Mouse (Mus musculus) kidney, embryonic 15.5 days (tissue): Measurements from ENCODE around the gene Uchl5. TPM values are rescaled to one million over a fixed set of nuclear protein-coding genes. Genes with fewer than 3 reads are reported as not detected.

Experiments used
- ATAC-seq: fragments of 200-750 bp; cut with Nextera tagmentation; replicated peaks from 2 replicates; pipeline ENCODE4 v1.8.0; 2017; ENCODE audit warnings: moderate TSS enrichment; ENCODE audit not compliant: low FRiP score
- H3K27ac ChIP-seq: fragments of 300-500 bp; sonication (generic); 2 replicates; pipeline ENCODE4 v1.5.1; 2015; ENCODE audit warnings: mild to moderate bottlenecking, inconsistent platforms
- H3K27me3 ChIP-seq: fragments of 300-500 bp; sonication (generic); 2 replicates; pipeline ENCODE4 v1.6.1; 2015; ENCODE audit warnings: inconsistent platforms
- H3K36me3 ChIP-seq: fragments of 300-500 bp; sonication (generic); 2 replicates; pipeline ENCODE4 v1.6.1; 2015; ENCODE audit warnings: inconsistent platforms
- H3K4me1 ChIP-seq: fragments of 300-500 bp; sonication (generic); 2 replicates; pipeline ENCODE4 v1.6.1; 2015; ENCODE audit warnings: inconsistent platforms
- H3K4me2 ChIP-seq: fragments of 300-500 bp; sonication (generic); 2 replicates; pipeline ENCODE4 v1.6.1; 2015; ENCODE audit warnings: moderate library complexity, mild to moderate bottlenecking, inconsistent platforms
- H3K4me3 ChIP-seq: fragments of 300-500 bp; sonication (generic); replicated peaks from 2 replicates; pipeline ENCODE4 v1.5.1; 2015; ENCODE audit warnings: mild to moderate bottlenecking, inconsistent platforms
- H3K9ac ChIP-seq: fragments of 300-500 bp; sonication (generic); 2 replicates; pipeline ENCODE4 v1.6.1; 2015; ENCODE audit warnings: mild to moderate bottlenecking, inconsistent platforms
- H3K9me3 ChIP-seq: fragments of 300-500 bp; sonication (generic); replicated peaks from 2 replicates; pipeline ENCODE4 v1.6.1; 2016; ENCODE audit warnings: inconsistent platforms
- WGBS: fragments of 180-500 bp; shearing (Covaris S2); methylation state at CpG from one replicate; pipeline ENCODE4 v1.1.7; 2015; ENCODE audit warnings: mixed read lengths; 5-methylcytosine and 5-hydroxymethylcytosine counted together
- polyA plus RNA-seq: library from polyadenylated mRNA; unstranded; fragments of >200 nt; fragmentation: Nextera tagmentation; extraction: Ambion mirVana; gene quantifications from 2 replicates; pipeline ENCODE4 v1.2.1, GENCODE M21; 2015

Gene Uchl5
- polyA plus RNA-seq: 95.2 and 101 TPM in 2 replicates

DNA sequence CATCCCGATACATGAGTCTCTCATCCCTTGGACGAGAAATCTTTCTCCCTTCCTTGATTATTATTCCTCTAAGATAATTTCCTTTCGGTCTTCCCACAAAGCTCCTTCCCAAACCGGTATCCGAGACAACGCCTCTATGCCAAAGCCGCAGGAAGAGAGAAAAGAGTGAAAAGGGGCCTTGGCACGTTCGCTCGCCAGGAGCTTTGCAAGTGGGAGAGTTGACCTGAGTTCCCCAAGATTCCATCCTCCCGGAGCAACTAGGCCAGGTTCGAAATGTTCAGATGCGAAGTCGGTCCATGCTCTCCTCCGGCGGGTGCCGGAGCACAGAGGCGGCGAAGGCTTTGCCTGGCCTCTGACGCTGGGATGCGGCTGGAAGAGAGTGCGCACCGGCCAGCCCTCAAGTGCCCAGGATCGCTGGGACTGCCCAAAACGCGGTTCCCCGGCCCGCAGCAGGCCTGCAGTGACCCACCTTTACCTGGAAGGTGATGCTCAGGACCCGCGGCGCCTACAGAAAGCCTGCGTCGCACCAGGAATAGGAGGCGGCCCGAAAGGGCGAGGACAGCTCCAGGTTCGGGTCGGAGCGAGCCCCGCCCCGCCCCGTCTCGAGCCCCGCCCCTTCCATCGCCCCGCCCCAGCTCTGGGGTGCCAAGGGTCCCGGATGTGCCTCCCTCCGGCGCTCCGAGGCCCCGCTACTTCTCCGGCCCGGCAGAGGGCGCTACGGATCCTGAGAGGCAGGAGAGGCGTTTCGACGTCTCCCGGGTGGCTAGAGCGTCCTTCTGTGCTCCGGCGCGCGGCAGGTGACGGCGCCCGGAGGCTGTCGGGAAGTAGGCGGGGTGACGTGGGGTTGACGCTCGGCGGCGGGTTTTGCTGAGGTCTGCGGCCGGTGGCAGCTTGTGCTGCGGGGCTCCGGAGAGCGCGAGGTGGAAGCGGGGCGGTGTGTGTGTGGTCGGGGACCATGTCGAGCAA, at the start of gene Uchl5, which contains the start of gene Trove2:
Uchl5 (plus strand) TSS at position 827 of the 966 bp plus-strand sequence.
Trove2 (minus strand) TSS at position 623 of the 966 bp plus-strand sequence.
- peak within 1 kb of the TSS; percentile 83 for H3K27ac ChIP-seq
- no peaks in the 10 kb centered on the region for H3K27me3 ChIP-seq
- H3K4me1 ChIP-seq: peaks cover 8% of the 10 kb centered on the region
- under 1% methylated on average over 81 of the region's 84 CpGs for WGBS
- peak within 1 kb of the TSS; percentile 80 for H3K4me2 ChIP-seq
- H3K9ac ChIP-seq: peak within 1 kb of the TSS; percentile 84
- peaks cover 7% of the 10 kb centered on the region; the same call in 1 of the 2 replicates for H3K36me3 ChIP-seq
- peak within 1 kb of the TSS; percentile 90 for H3K4me3 ChIP-seq
- no peaks in the 10 kb centered on the region for H3K9me3 ChIP-seq
- peak; percentile 97 for ATAC-seq

DNA sequence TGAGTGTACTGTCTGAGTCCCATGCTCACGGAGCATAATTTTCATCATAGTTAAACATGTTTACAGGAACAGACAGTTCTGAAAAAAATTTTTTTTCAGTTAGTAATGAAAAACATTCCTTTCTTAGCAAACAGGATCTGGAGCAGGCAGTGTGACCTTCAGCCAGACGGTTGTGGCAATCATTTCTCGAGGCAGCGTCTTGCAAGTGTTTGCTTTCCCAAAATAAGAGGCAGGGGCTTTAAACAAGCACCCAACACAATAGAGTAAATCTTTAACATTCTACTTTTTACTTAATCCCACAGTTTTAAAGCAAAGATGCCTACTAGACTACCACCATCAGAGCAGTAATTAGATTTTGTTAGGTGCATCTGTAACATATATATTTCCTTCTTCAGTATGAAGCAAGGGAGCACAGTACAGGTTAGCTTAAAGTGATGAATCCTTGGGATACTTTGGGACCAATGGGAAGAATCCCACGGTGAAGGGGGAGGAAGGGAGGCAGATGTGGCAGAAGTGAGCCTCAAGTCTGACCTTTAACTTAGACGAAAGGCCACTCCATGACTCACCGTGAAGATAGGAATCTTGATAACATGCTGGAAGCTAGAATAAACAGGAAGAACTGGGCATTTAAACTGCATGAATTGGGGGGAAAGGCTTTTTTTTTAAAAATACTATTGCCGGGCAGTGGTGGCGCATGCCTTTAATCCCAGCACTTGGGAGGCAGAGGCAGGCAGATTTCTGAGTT, 49.2 kb upstream of the Uchl5 start:
- Histone ChIP-seq H3K4me2 (no peak overlapping the region), H3K4me1 (no peaks in the 10 kb centered on the region), H3K27me3 (no peaks in the 10 kb centered on the region), H3K9me3 (no peaks in the 10 kb centered on the region), H3K4me3 (no peak overlapping the region), H3K9ac (no peak overlapping the region), H3K27ac (no peak overlapping the region), H3K36me3 (no peaks in the 10 kb centered on the region)
- ATAC-seq: no peak
- WGBS: 59% methylated on average over 9 of the region's 9 CpGs

GRCm38 (mm10) chr1:143730899-143731298, 46.2 kb upstream of the Uchl5 start:
- 79% methylated on average over 2 of the region's 2 CpGs for WGBS
- no peak overlapping the region for H3K4me2 ChIP-seq
- H3K4me1 ChIP-seq: no peaks in the 10 kb centered on the region
- no peaks in the 10 kb centered on the region for H3K9me3 ChIP-seq
- H3K36me3 ChIP-seq: no peaks in the 10 kb centered on the region
- H3K27ac ChIP-seq: no peak overlapping the region
- H3K27me3 ChIP-seq: no peaks in the 10 kb centered on the region
- H3K4me3 ChIP-seq: no peak overlapping the region
- no peak for ATAC-seq
- H3K9ac ChIP-seq: no peak overlapping the region

DNA sequence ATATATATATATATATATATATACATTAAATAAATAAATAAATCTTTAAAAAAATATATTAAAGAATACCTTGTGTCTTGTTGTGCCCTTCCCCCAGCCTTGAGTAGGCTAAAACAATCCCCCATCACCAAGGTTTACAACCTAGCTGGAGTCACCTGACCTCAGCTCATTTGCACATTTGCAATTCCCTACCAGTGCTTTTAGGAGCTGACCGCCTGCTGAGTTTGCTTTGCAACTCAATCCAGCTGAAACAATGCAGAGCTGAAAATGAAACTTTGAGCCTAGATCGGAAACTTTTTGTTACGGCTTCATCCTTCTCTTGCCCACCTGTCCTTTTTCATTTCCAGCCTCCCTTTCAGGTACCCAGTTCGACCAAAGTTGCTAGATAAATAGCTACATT, 45.4 kb upstream of the Uchl5 start:
- no peaks in the 10 kb centered on the region for H3K27me3 ChIP-seq
- H3K4me1 ChIP-seq: no peaks in the 10 kb centered on the region
- H3K4me2 ChIP-seq: no peak overlapping the region
- H3K36me3 ChIP-seq: no peaks in the 10 kb centered on the region
- no peak overlapping the region for H3K9ac ChIP-seq
- 43% methylated on average over 4 of the region's 4 CpGs for WGBS
- H3K4me3 ChIP-seq: no peak overlapping the region
- ATAC-seq: no peak
- H3K9me3 ChIP-seq: no peaks in the 10 kb centered on the region
- no peak overlapping the region for H3K27ac ChIP-seq

DNA sequence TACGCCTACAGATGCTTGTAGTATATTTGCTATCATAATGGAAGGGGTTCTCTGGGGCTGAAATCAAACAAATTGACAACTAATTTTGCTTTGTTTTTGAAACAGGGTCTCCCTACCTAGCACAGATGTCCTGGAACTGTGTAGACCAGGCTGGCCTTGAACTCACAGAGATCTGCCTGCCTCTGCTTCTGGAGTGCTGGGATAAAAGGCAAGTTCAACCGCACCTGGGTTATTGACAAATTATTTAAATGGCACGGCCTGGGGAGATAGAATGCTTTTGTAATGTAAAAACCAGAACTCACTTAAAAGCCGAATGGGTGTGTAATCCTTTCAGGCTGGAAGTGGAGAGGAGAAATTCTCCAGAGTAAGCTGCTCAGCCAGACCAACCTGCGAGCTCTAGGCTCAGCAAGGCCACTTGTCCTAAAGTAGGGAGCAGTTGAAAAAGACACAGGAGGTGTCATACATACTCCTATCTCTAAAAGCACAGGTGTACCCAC, 43.1 kb upstream of the Uchl5 start:
- no peak overlapping the region for H3K4me2 ChIP-seq
- no peaks in the 10 kb centered on the region; the same call in 1 of the 2 replicates for H3K4me1 ChIP-seq
- no peaks in the 10 kb centered on the region for H3K27me3 ChIP-seq
- ATAC-seq: no peak
- no peak overlapping the region for H3K4me3 ChIP-seq
- H3K36me3 ChIP-seq: no peaks in the 10 kb centered on the region
- H3K27ac ChIP-seq: no peak overlapping the region
- 81% methylated on average over 5 of the region's 5 CpGs for WGBS
- no peaks in the 10 kb centered on the region for H3K9me3 ChIP-seq
- no peak overlapping the region for H3K9ac ChIP-seq

DNA sequence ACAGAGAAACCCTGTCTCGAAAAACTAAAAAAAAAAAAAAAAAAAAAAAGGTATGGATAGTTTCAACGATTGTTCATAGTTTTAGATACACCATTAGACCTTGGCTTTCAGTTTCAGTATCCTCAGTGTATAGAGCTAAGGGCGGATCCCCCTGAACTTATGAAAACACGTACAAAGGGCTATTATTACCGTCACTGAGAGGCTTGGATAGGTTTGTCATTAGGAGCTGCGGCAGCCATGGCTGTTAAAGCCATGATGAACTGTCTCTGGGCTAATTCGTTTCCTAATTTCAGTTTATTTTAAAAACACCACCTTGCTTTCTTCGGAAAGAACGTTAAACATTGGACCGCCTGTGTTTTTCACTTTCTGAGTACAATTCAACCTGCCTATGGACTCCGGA, 38.3 kb upstream of the Uchl5 start:
- Histone ChIP-seq H3K9ac (peak overlapping the region; percentile 88; the same call in 1 of the 2 replicates), H3K27me3 (no peaks in the 10 kb centered on the region), H3K27ac (no peak overlapping the region), H3K4me1 (peaks cover 4% of the 10 kb centered on the region; the same call in 1 of the 2 replicates), H3K4me2 (peak overlapping the region; percentile 80), H3K36me3 (peaks cover 21% of the 10 kb centered on the region), H3K4me3 (peak overlapping the region; percentile 79), H3K9me3 (no peaks in the 10 kb centered on the region)
- peak; percentile 41; the same call in 1 of the 2 replicates for ATAC-seq
- WGBS: 20% methylated on average over 11 of the region's 11 CpGs

GRCm38 (mm10) chr1:143739361-143740350, 37.4 kb upstream of the Uchl5 start:
- WGBS: under 1% methylated on average over 65 of the region's 71 CpGs
- peaks cover 4% of the 10 kb centered on the region; the same call in 1 of the 2 replicates for H3K4me1 ChIP-seq

DNA sequence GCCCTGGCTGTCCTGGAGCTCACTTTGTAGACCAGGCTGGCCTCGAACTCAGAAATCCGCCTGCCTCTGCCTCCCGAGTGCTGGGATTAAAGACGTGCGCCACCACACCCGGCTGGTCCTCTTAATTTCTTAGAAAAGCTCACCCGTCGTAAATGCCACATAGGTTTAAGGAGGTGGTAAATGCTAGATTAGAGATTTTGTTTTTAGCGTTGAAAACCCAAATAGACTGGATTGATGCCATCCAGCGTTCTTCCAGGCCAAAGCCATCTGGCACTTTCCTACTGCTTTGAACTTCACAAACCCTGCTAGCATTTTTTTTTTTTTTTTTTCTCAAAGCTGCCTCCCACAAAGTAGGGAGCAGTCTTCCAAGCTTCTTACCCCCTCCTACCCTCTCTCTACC, 36.5 kb upstream of the Uchl5 start:
- H3K27ac ChIP-seq: no peak overlapping the region
- no peaks in the 10 kb centered on the region for H3K9me3 ChIP-seq
- H3K36me3 ChIP-seq: peaks cover 39% of the 10 kb centered on the region
- no peak for ATAC-seq
- WGBS: 90% methylated on average over 10 of the region's 10 CpGs
- no peaks in the 10 kb centered on the region for H3K27me3 ChIP-seq
- H3K4me1 ChIP-seq: peaks cover 4% of the 10 kb centered on the region; the same call in 1 of the 2 replicates
- peak overlapping the region; percentile 80; the same call in 1 of the 2 replicates for H3K4me2 ChIP-seq
- H3K4me3 ChIP-seq: no peak overlapping the region
- no peak overlapping the region for H3K9ac ChIP-seq

More at GRCm38 (mm10) chr1:143739361-143740350, 37.4 kb upstream of the Uchl5 start:
- ATAC-seq: peak; percentile 97
- Histone ChIP-seq H3K27ac (peak overlapping the region; percentile 88), H3K27me3 (no peaks in the 10 kb centered on the region), H3K36me3 (peaks cover 30% of the 10 kb centered on the region), H3K9ac (peak overlapping the region; percentile 88), H3K9me3 (no peaks in the 10 kb centered on the region), H3K4me3 (peak overlapping the region; percentile 79), H3K4me2 (peak overlapping the region; percentile 80)

DNA sequence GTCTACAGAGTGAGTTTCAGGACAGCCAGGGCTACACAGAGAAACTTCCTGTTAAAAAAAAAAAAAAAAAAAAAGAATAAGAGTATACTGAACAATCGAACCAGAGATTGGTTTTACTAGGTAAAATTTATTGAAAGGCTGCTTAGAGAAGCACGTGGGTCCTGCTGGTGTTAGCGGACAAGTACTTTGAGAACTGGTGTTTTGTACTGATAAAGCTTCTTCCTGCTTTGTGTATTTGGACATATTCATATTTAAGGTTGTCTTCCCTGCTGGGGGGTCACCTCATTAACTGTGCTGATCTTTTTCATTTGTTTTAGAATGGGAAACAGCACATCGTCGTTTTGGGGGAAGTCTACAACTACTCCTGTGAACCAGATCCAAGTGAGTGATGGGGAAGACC, 35.7 kb upstream of the Uchl5 start:
- Histone ChIP-seq H3K27ac (no peak overlapping the region), H3K9me3 (no peaks in the 10 kb centered on the region), H3K9ac (no peak overlapping the region), H3K4me2 (no peak overlapping the region), H3K27me3 (no peaks in the 10 kb centered on the region), H3K4me1 (peaks cover 4% of the 10 kb centered on the region; the same call in 1 of the 2 replicates), H3K36me3 (peaks cover 45% of the 10 kb centered on the region), H3K4me3 (no peak overlapping the region)
- no peak for ATAC-seq
- 90% methylated on average over 5 of the region's 5 CpGs for WGBS

- 86% methylated on average over 6 of the region's 6 CpGs for WGBS
These were observed 34.9 kb upstream of the Uchl5 start for GRCm38 (mm10) chr1:143742186-143742585.

GRCm38 (mm10) chr1:143745871-143746270, 31.2 kb upstream of the Uchl5 start:
- H3K36me3 ChIP-seq: peaks cover 74% of the 10 kb centered on the region
- 0 out of 2 replicates have a peak, but pooled peaks cover under 1% of the 10 kb centered on the region for H3K4me1 ChIP-seq
- H3K9ac ChIP-seq: no peak overlapping the region
- H3K4me3 ChIP-seq: no peak overlapping the region
- no peaks in the 10 kb centered on the region for H3K9me3 ChIP-seq
- no peaks in the 10 kb centered on the region for H3K27me3 ChIP-seq
- 84% methylated on average over 10 of the region's 10 CpGs for WGBS
- no peak overlapping the region for H3K27ac ChIP-seq
- no peak for ATAC-seq
- no peak overlapping the region for H3K4me2 ChIP-seq

More at GRCm38 (mm10) chr1:143742186-143742585, 34.9 kb upstream of the Uchl5 start:
- Histone ChIP-seq H3K4me3 (no peak overlapping the region), H3K4me2 (no peak overlapping the region), H3K4me1 (peaks cover 4% of the 10 kb centered on the region; the same call in 1 of the 2 replicates), H3K9ac (no peak overlapping the region), H3K27me3 (no peaks in the 10 kb centered on the region), H3K9me3 (no peaks in the 10 kb centered on the region), H3K27ac (no peak overlapping the region), H3K36me3 (peaks cover 54% of the 10 kb centered on the region)
- no peak for ATAC-seq
